Mouse (Mus musculus) heart, postnatal 0 days (tissue): ENCODE results near the gene Msx2. TPM values are rescaled to one million over a fixed set of nuclear protein-coding genes. Genes with fewer than 3 reads are reported as not detected.

ENCODE experiments used
- ATAC-seq: fragments of 200-750 bp; cut with Nextera tagmentation; 2 replicates; pipeline ENCODE4 v1.8.0; 2017; ENCODE audit warnings: low read depth, moderate number of reproducible peaks, moderate library complexity; ENCODE audit not compliant: insufficient read depth
- DNase-seq: peaks from one replicate; pipeline ENCODE4 v3.0.0-alpha.2; 2016; ENCODE audit warnings: low spot score
- H3K27ac ChIP-seq: fragments of 300-500 bp; sonication (generic); 2 replicates; pipeline ENCODE4 v1.5.1; 2014; ENCODE audit warnings: low read depth, mild to moderate bottlenecking
- H3K27me3 ChIP-seq: fragments of 300-500 bp; sonication (generic); 2 replicates; pipeline ENCODE4 v1.6.1; 2014; ENCODE audit warnings: low read length, mixed read lengths; ENCODE audit not compliant: control insufficient read depth, insufficient read depth
- H3K36me3 ChIP-seq: fragments of 300-500 bp; sonication (generic); replicated peaks from 2 replicates; pipeline ENCODE4 v1.6.1; 2014; ENCODE audit warnings: low read length, mixed read lengths; ENCODE audit not compliant: control insufficient read depth, insufficient read depth
- H3K4me1 ChIP-seq: fragments of 300-500 bp; sonication (generic); 2 replicates; pipeline ENCODE4 v1.6.1; 2014; ENCODE audit warnings: antibody characterized with exemption; ENCODE audit not compliant: control insufficient read depth, insufficient read depth
- H3K4me2 ChIP-seq: fragments of 300-500 bp; sonication (generic); 2 replicates; pipeline ENCODE4 v1.6.1; 2014; ENCODE audit warnings: low read depth, mild to moderate bottlenecking, low read length, moderate library complexity
- H3K4me3 ChIP-seq: fragments of 300-500 bp; sonication (generic); 2 replicates; pipeline ENCODE4 v1.5.1; 2014; ENCODE audit warnings: low read depth, low read length
- H3K9ac ChIP-seq: fragments of 300-500 bp; sonication (generic); replicated peaks from 2 replicates; pipeline ENCODE4 v1.6.1; 2014; ENCODE audit warnings: low read depth, low read length, mixed read lengths
- H3K9me3 ChIP-seq: fragments of 300-500 bp; sonication (generic); replicated peaks from 2 replicates; pipeline ENCODE4 v1.6.1; 2016; ENCODE audit warnings: low read length; ENCODE audit not compliant: control insufficient read depth
- CTCF ChIP-seq: IDR thresholded peaks from 2 replicates; pipeline ENCODE4 v1.5.1; 2016; ENCODE audit warnings: antibody characterized with exemption, control low read depth, low read depth
- EP300 ChIP-seq: IDR thresholded peaks from 2 replicates; pipeline ENCODE4 v1.6.1; 2016; ENCODE audit warnings: antibody characterized with exemption, low read depth
- WGBS: fragments of 180-500 bp; shearing (Covaris S2); extraction: QIAGEN DNeasy Blood & Tissue Kit; methylation state at CpG from one replicate; pipeline ENCODE4 v1.1.7; 2014; 5-methylcytosine and 5-hydroxymethylcytosine counted together
- polyA plus RNA-seq: library from polyadenylated mRNA; unstranded; fragments of >200 nt; fragmentation: Nextera tagmentation; extraction: Ambion mirVana; gene quantifications from 2 replicates; pipeline ENCODE4 v1.2.1, GENCODE M21; 2015
- total RNA-seq: library from RNA; depleted of rRNA; stranded (reverse); fragments of >200 nt; gene quantifications from 2 replicates; pipeline ENCODE4 v1.2.3, GENCODE M21; 2014; ENCODE audit warnings: low replicate concordance; rRNA removed

Msx2 gene
- total RNA-seq, result 0.92 and 0.97 TPM in 2 replicates
- 1.1 and 1.4 TPM in 2 replicates for polyA plus RNA-seq

GRCm38 (mm10) chr13:53472614-53473124 is at the start of gene Msx2:
TSS of gene Msx2 (minus strand) at chr13:53473074.
- H3K4me3 ChIP-seq, result peak within 1 kb of the TSS; percentile 64
- no peaks in the 10 kb centered on the region for H3K36me3 ChIP-seq
- no peaks in the 10 kb centered on the region for H3K9me3 ChIP-seq
- H3K27me3 ChIP-seq, result peaks cover 98% of the 10 kb centered on the region
- peak within 1 kb of the TSS; percentile 88 for H3K4me2 ChIP-seq
- DNase-seq (peak; percentile 51), ATAC-seq (peak; percentile 90)
- H3K27ac ChIP-seq, result no peak within 1 kb of the TSS
- H3K4me1 ChIP-seq, result 0 out of 2 replicates have a peak, but pooled peaks cover 4% of the 10 kb centered on the region
- TF ChIP-seq EP300 (no peak), CTCF (no peak)
- WGBS, result under 1% methylated on average over 38 of the region's 38 CpGs
- H3K9ac ChIP-seq, result peak within 1 kb of the TSS; percentile 60

DNA sequence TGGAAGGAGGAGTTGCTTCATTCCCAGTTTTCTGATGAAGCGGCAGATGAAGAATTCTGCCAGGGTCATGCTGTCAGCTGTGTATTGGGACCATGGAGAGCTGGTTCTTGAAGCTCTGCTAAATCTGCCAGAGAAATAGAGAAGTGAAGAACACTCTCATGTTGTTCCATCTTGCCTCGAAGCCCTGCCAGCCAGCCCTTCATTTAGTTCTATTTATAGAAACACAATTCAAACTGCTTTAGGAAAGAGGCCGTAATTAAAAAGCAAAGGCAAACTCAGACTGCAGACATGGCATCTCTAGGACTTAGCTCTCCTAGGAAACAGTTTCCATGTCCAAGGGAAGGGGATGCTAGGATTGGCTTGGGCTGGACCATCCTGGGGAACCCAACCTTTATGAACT is 48.6 kb upstream of the Msx2 start:
- no peak for TF ChIP-seq EP300
- TF ChIP-seq CTCF, result no peak
- peaks cover 7% of the 10 kb centered on the region; the same call in 1 of the 2 replicates for H3K4me1 ChIP-seq
- H3K9me3 ChIP-seq, result no peaks in the 10 kb centered on the region
- H3K4me2 ChIP-seq, result no peak overlapping the region
- no peak overlapping the region for H3K4me3 ChIP-seq
- H3K36me3 ChIP-seq, result no peaks in the 10 kb centered on the region
- no peak overlapping the region for H3K9ac ChIP-seq
- H3K27ac ChIP-seq, result no peak overlapping the region
- ATAC-seq, result no peak
- H3K27me3 ChIP-seq, result no peaks in the 10 kb centered on the region
- no peak for DNase-seq
- WGBS, result 31% methylated on average over 3 of the region's 3 CpGs

GRCm38 (mm10) chr13:53520343-53520937 is 47.6 kb upstream of the Msx2 start:
- DNase-seq, result no peak
- Histone ChIP-seq H3K27ac (no peak overlapping the region), H3K4me1 (peaks cover 7% of the 10 kb centered on the region; the same call in 1 of the 2 replicates), H3K36me3 (no peaks in the 10 kb centered on the region), H3K27me3 (no peaks in the 10 kb centered on the region), H3K9me3 (peaks cover 7% of the 10 kb centered on the region), H3K4me3 (no peak overlapping the region), H3K4me2 (no peak overlapping the region), H3K9ac (no peak overlapping the region)
- TF ChIP-seq CTCF (no peak), EP300 (no peak)
- WGBS, result 74% methylated on average over 12 of the region's 12 CpGs
- no peak for ATAC-seq

- H3K9me3 ChIP-seq, result peaks cover 7% of the 10 kb centered on the region
- no peak overlapping the region for H3K4me3 ChIP-seq
- H3K4me1 ChIP-seq, result peaks cover 7% of the 10 kb centered on the region; the same call in 1 of the 2 replicates
- ATAC-seq (no peak), DNase-seq (no peak)
- no peak overlapping the region for H3K27ac ChIP-seq
- no peak overlapping the region for H3K9ac ChIP-seq
- no peaks in the 10 kb centered on the region for H3K27me3 ChIP-seq
- no peak overlapping the region for H3K4me2 ChIP-seq
- WGBS, result 63% methylated on average over 8 of the region's 8 CpGs
- TF ChIP-seq CTCF (no peak), EP300 (no peak)
- H3K36me3 ChIP-seq, result no peaks in the 10 kb centered on the region
These were observed 46.9 kb upstream of the Msx2 start for GRCm38 (mm10) chr13:53519727-53520126.

DNA sequence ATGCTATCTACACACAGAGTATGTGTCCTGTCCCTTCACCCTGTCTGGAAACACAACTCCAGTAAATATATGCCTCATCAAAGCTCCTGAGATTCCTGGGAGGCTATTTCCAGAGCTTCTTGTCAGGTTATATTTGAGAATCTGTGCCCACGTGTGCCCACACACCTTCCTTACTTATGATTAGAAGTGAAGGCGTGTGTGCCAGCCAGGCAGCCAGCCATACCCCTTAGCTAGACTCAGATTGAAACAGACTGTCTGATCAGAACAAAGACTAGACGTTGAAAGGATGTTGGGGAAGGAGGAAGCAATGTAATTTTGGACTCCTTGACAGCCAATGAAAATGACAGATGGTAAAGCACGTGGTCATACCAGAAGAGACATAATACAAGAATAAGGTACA is 45.4 kb upstream of the Msx2 start:
- no peak overlapping the region for H3K4me2 ChIP-seq
- H3K36me3 ChIP-seq, result no peaks in the 10 kb centered on the region
- no peak overlapping the region for H3K9ac ChIP-seq
- peaks cover 7% of the 10 kb centered on the region; the same call in 1 of the 2 replicates for H3K4me1 ChIP-seq
- TF ChIP-seq CTCF (no peak), EP300 (no peak)
- H3K27ac ChIP-seq, result no peak overlapping the region
- peaks cover 7% of the 10 kb centered on the region for H3K9me3 ChIP-seq
- WGBS, result 62% methylated on average over 4 of the region's 4 CpGs
- DNase-seq, result no peak
- no peaks in the 10 kb centered on the region for H3K27me3 ChIP-seq
- ATAC-seq, result no peak
- no peak overlapping the region for H3K4me3 ChIP-seq
